Mouse (Mus musculus): ENCODE results near the gene Pak3. TPM values are rescaled to one million over a fixed set of nuclear protein-coding genes. Genes with fewer than 3 reads are reported as not detected.
"Not testable (repeated sequence)": the region's sequence is repeated elsewhere in the genome, so short reads cannot be mapped to it uniquely, and the experiment has no call there.

The Pak3 gene
- polyA plus RNA-seq (2012; ENCODE audit: insufficient read depth, insufficient read length, low replicate concordance, missing spikeins), result not detected in 2 replicates

DNA sequence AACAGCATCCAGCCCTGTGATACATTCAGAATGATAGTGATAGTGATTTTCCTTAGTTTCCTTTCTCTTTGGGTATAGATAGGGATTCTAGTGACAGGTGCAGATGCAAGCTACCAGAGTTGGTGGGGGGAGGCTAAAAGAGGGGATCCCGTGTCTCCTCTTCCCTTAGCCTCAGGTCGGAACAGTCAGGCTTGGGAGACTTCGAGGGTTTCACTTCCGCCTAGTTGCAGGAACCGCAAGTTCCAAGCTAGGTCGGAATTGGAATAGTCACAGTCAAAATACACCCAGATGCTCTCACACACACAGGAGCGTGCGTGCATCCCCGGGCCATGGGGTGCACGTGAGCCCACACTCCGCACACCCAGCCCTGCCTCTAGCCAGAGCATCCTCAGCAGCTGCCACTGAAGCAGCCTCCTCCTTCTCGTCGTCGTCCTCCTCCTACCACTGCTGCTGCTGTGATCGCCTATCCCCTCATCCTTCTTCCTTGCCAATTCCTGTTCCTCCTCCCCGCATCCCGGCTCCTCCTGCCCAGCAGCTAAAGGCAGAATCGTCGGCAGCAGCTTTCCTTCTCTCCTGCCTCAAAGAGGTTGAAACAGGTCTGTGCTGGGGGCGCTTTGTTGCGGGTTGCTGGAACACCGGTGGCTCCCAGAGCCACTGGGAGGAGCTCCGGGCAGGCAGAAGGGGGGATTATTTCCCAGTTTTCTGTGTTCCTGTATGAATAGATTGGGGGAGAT is at the start of gene Pak3:
Gene Pak3 (plus strand): TSS at position 424 of the 734 bp plus-strand sequence.
- H3K4me1 ChIP-seq (ENCODE audit: control insufficient read depth, insufficient read depth, low read length), result no peaks in the 10 kb centered on the region
- TF ChIP-seq CTCF (IDR thresholded peaks at IDR 0.05; ENCODE audit: insufficient read depth, low read depth, low read length) (no peak), POLR2A (IDR thresholded peaks at IDR 0.05; ENCODE audit: insufficient read depth, low read depth, low read length) (no peak)
- peak within 1 kb of the TSS; percentile 72 for H3K27ac ChIP-seq (ENCODE audit: insufficient read depth, low read depth, low read length)
- H3K4me3 ChIP-seq (ENCODE audit: insufficient read depth, low read depth, low read length), result peak within 1 kb of the TSS; percentile 70
- 18% methylated on average over 23 of the region's 23 CpGs for WGBS

DNA sequence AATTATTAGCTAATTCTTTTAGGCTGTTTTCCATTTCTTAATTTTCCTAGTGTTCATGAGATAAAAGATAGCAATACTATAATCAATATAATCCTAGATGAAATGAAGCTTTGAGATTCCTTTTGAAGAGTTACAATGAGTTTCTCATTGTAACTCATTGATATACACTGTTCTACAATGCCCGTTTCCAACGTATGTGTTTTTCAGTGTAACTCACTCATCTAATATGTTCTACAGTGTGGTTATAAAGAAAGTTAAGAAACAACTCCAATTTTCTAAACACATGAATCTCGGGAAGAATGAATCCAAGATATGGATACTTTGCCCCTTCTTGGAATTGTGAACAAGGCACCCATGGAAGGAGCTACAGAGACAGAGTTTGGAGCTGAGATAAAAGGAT is 35.5 kb upstream of the Pak3 start:
- H3K27ac ChIP-seq (ENCODE audit: insufficient read depth, low read depth, low read length), result no peak overlapping the region
- H3K4me3 ChIP-seq (ENCODE audit: insufficient read depth, low read depth, low read length), result no peak overlapping the region
- TF ChIP-seq POLR2A (IDR thresholded peaks at IDR 0.05; ENCODE audit: insufficient read depth, low read depth, low read length), result no peak
- TF ChIP-seq CTCF (IDR thresholded peaks at IDR 0.05; ENCODE audit: insufficient read depth, low read depth, low read length), result no peak
- no peaks in the 10 kb centered on the region for H3K4me1 ChIP-seq (ENCODE audit: control insufficient read depth, insufficient read depth, low read length)
- 80% methylated on average over 3 of the region's 3 CpGs for WGBS

DNA sequence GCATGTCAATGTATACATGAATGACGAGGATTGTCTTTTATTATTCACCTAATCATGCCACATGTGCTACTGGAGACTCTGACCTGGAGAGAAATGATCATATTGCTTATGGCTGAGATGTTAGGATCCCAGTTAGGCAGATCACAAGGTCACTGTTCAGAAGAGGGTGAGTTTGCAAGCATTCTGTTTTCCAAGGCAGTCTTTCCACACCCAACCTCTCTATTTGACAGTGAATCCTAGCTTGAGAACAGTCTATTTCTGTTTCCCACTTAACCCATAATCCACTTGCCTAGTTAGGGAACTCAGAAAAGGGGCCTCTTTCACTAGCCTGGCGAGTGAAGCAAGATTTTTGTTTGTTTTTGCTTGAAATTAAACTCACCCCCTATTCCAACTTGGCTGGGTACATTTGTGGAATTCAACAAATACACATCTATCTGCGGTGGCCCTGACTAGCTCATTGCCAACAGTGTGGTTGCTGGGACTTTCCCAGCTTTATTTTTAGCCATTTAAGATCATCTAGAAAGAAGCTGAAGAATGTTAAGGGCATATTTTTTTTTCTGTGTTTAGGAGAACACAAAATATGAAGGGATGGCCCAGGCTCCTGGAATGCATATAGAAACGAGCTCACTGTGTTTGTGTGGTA is 17.2 kb upstream of the Pak3 start:
- Histone ChIP-seq H3K4me3 (ENCODE audit: insufficient read depth, low read depth, low read length) (no peak overlapping the region), H3K27ac (ENCODE audit: insufficient read depth, low read depth, low read length) (no peak overlapping the region), H3K4me1 (ENCODE audit: control insufficient read depth, insufficient read depth, low read length) (no peaks in the 10 kb centered on the region)
- WGBS, result 43% methylated on average over 4 of the region's 4 CpGs
- TF ChIP-seq POLR2A (IDR thresholded peaks at IDR 0.05; ENCODE audit: insufficient read depth, low read depth, low read length) (no peak), CTCF (IDR thresholded peaks at IDR 0.05; ENCODE audit: insufficient read depth, low read depth, low read length) (no peak)

DNA sequence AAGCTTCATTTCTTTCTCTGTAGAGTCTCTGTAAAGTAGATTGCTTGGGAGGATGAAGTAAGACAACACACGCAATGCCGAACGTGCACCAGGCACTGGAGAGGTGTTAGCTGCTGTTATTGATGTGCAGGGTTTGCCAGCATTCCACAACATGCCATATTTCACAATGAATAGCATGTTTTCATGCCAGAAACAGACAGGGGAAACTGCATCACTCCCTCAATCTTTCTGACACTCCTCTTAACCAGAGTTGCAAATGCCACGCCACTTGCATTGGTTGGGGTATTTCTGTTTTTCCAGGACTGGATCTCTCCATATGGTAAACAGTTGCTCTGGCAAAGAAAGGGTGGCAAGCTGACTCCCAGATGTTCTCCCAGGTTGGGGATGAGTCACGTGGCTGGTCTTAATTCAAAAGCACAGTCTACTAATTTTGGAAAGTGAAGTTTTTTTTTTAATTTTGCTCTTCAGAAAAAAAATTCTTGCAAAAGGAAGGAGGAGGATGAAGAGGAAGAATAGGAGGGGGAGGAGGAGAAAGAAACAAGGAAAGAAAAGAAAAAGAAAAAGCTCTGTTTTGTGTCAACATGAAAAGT is 16.5 kb upstream of the Pak3 start:
- no peak overlapping the region for H3K4me3 ChIP-seq (ENCODE audit: insufficient read depth, low read depth, low read length)
- TF ChIP-seq CTCF (IDR thresholded peaks at IDR 0.05; ENCODE audit: insufficient read depth, low read depth, low read length) (no peak), POLR2A (IDR thresholded peaks at IDR 0.05; ENCODE audit: insufficient read depth, low read depth, low read length) (no peak)
- H3K4me1 ChIP-seq (ENCODE audit: control insufficient read depth, insufficient read depth, low read length), result no peaks in the 10 kb centered on the region
- 73% methylated on average over 5 of the region's 5 CpGs for WGBS
- no peak overlapping the region for H3K27ac ChIP-seq (ENCODE audit: insufficient read depth, low read depth, low read length)

DNA sequence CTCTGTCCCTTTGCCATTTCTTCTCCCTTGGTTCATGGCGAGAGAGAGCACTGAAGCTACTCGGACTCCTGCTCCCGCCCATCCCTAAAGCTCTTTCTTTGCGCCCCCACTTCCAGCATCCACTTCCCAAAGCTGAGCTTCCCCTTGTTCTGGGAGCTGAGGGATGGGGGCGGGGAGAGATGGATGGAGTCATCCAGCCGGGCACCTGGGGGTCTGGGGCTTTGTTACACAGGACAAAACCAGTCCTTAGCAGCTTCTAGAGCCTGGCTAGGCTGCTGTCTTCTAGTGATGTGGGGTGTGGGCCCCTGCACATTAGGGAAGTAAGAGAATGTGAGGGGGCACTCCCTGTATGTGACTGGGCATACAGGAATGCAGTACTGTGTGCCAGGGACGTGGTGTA is 526 bp downstream of the Pak3 start:
- TF ChIP-seq CTCF (IDR thresholded peaks at IDR 0.05; ENCODE audit: insufficient read depth, low read depth, low read length), result no peak
- no peak for TF ChIP-seq POLR2A (IDR thresholded peaks at IDR 0.05; ENCODE audit: insufficient read depth, low read depth, low read length)
- Histone ChIP-seq H3K4me1 (ENCODE audit: control insufficient read depth, insufficient read depth, low read length) (no peaks in the 10 kb centered on the region), H3K27ac (ENCODE audit: insufficient read depth, low read depth, low read length) (peak overlapping the region; percentile 72; the same call in 1 of the 2 replicates), H3K4me3 (ENCODE audit: insufficient read depth, low read depth, low read length) (peak overlapping the region; percentile 70)
- WGBS, result 14% methylated on average over 7 of the region's 7 CpGs

DNA sequence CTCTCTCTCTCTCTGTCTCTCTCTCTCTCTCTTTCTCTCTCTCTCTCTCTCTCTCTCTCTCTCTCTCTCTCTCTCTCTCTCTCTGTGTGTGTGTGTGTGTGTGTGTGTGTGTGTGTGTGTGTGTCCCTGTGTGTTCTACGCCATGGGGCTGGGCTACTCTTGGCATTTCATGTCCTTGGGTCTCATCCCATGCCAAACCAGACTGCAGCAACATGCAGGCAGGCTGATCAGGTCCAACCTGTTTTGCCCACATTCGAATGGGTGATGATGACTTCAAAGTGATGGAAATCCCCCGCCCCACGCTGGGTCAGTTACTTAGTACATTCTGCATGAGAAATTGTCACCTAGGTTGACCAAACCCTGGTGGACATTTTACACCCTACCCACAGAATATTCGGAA is 1.1 kb downstream of the Pak3 start:
- not testable (repeated sequence) for H3K27ac ChIP-seq (ENCODE audit: insufficient read depth, low read depth, low read length); H3K4me3 ChIP-seq (ENCODE audit: insufficient read depth, low read depth, low read length); H3K4me1 ChIP-seq (ENCODE audit: control insufficient read depth, insufficient read depth, low read length)
- 46% methylated on average over 5 of the region's 5 CpGs for WGBS

DNA sequence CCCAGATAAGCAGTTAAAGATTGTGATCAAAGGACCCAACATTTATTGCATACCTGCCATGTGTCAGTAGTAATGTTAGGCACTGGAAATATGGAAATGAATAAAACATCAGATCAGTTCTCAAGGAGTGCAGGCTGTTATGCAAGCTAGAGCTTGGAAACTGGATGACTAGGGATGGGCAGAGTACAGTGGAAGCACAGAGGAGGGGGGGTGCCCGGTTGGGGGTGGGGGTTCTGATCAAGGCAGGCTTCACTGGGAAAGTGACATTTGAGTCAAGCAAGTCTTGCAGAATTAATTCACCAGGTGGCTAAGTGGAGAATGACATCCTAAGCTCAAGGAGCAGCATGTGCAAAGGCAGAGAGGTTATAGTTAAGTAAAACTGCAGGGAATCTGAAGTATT is 1.8 kb downstream of the Pak3 start:
- H3K4me1 ChIP-seq (ENCODE audit: control insufficient read depth, insufficient read depth, low read length), result no peaks in the 10 kb centered on the region
- H3K27ac ChIP-seq (ENCODE audit: insufficient read depth, low read depth, low read length), result no peak overlapping the region
- 22% methylated on average over 1 of the region's 1 CpGs for WGBS
- H3K4me3 ChIP-seq (ENCODE audit: insufficient read depth, low read depth, low read length), result no peak overlapping the region
- no peak for TF ChIP-seq POLR2A (IDR thresholded peaks at IDR 0.05; ENCODE audit: insufficient read depth, low read depth, low read length)

DNA sequence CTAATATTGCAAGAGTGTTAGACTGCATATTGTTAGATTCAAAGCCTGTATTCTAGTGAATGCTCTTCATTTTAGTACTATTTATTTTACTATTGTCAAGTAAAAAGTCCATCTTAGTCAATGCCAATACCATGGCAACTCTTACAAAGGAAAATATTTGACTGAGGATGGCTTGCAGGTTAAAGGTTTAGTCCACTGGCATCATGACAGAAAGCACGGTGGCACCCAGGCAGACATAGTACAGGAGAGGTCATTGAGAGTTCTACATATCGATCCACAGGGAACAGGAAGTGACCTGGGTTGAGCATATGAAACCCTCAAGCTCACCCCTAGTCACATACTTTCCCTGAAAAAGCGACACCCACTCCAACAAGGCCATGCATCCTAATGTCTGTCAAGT is 13.9 kb downstream of the Pak3 start:
- H3K4me3 ChIP-seq (ENCODE audit: insufficient read depth, low read depth, low read length), result no peak overlapping the region
- WGBS, result 93% methylated on average over 3 of the region's 3 CpGs
- H3K4me1 ChIP-seq (ENCODE audit: control insufficient read depth, insufficient read depth, low read length), result no peaks in the 10 kb centered on the region
- TF ChIP-seq CTCF (IDR thresholded peaks at IDR 0.05; ENCODE audit: insufficient read depth, low read depth, low read length) (no peak), POLR2A (IDR thresholded peaks at IDR 0.05; ENCODE audit: insufficient read depth, low read depth, low read length) (no peak)
- H3K27ac ChIP-seq (ENCODE audit: insufficient read depth, low read depth, low read length), result no peak overlapping the region

DNA sequence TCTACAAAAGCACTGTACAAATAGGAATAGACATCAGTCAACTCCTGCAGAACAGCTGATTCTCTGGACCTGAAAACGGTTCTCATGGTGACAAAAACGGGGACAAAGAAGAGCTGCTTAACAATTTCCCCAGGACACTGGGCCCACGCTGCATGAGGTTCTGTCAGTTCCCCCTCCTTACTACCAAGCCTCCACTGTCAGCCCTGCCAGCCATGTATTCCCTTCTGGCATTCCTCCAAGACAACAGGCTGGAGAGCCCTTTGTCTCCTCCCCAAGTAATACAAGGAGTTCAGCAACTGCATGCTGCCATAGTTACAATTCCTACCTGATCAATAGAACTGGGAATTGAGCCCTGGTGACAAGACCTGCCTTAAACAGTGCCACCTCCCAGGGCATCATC is 15.2 kb downstream of the Pak3 start:
- TF ChIP-seq CTCF (IDR thresholded peaks at IDR 0.05; ENCODE audit: insufficient read depth, low read depth, low read length) (no peak), POLR2A (IDR thresholded peaks at IDR 0.05; ENCODE audit: insufficient read depth, low read depth, low read length) (no peak)
- Histone ChIP-seq H3K27ac (ENCODE audit: insufficient read depth, low read depth, low read length) (no peak overlapping the region), H3K4me1 (ENCODE audit: control insufficient read depth, insufficient read depth, low read length) (no peaks in the 10 kb centered on the region), H3K4me3 (ENCODE audit: insufficient read depth, low read depth, low read length) (no peak overlapping the region)
- whole genome bisulfite sequencing, result 37% methylated on average over 3 of the region's 3 CpGs

All from olfactory bulb, adult 2 months (tissue).